Mouse (Mus musculus) ovary, adult 18-20 months (tissue): Measurements from ENCODE around the gene Fam241b.

ENCODE experiments used
- DNase-seq: peaks from one replicate; pipeline ENCODE4 v3.0.0; 2022; ENCODE audit warnings: low spot score, mixed read lengths

Fam241b gene

DNA sequence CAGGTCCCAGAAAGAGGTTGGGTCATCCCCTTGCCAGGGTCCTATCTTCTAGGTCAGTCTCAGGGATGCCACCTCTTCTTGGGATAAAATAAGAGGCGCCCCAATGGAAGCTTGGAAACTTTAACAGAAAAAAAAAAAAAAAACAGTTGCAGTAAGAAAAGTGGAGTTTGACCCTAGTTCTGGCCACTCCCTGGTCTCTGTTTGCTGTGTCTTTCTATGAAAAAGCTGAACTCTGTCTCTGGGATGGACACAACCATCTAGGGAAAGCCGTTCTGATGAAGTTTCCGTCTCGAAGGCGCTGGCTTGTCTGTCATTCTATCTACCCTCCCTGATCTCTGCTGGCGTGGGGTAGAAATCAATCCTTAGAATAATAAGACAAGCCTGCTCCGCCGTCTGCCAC lies 73.1 kb downstream of the Fam241b start:
- no peak for DNase-seq

DNA sequence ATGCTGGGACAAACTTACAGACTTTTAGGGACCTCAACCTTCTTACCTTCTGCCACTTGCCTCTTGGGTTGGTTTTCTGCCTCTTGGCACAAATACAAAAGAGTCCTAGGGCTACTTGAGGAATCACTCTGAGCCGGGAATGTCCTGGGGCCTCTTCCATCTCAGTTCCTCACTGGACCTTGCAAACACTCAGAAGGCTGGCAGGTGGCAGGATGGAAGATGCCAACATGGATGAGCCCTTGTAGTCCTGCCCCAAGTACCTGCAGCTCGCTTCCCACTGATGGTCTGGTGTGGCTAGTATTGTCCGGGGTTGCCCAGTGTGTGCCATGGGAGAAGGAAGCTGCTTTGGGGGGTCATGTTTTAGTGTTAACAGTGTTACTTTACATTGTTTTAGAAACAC lies 73.8 kb downstream of the Fam241b start:
- no peak for DNase-seq

DNA sequence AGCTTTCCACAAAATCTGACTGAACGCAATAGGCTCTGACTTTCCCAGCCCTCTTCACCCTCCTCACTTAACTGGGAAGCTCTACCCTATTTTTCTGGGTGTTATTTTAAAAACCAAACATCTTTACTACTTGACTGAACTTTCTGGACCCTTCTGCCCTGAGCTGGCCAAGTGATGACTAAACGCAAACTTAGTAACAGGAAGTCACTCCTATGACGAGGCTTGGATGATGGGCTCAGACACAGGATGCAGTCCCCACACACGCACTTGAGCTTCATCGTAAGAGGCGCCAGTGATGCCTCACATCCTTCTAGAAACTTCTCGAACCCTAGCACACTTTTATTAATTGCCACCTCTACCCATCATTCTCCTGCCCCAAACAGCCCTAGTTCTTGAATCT lies 74.3 kb downstream of the Fam241b start:
- DNase-seq = no peak

DNA sequence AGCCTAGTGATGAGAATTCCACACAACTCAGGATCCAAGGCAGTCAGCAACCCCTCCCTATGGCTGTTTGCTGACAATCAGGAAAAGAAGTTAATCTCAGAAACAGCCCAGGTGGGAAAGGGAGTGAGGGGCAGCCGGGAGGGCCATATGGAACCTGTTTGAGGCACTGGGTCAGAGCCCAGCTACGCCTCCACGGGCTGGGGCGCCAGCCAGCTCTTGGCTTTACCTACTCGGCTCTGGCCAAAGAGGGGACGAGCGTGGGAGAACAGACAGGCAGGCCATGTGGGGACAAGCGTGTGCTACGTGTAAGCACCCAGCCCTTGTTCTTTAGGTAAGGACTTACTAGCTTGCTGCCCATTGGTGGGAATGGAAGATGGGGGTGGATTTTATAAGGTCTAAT lies 75.2 kb downstream of the Fam241b start:
- no peak for DNase-seq

DNA sequence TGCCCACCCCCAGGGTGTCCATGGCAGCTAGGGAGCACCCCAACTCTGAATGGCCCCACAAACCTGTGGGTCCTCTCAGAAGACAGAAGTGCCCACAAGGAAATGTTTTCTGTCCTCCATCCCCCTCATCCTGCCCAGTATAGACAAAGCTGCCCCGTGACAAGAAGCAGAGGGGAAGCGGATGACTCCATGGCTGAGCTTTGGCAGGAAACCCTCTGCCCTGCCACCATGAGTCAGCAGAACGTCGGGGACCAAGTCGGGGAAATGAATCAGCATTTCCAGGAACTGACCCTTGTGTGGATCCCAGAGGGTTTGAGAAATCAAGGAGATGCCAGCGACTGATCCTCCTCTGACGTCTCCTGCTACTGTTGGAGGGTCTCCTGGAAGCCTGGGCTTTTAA lies 77.5 kb downstream of the Fam241b start:
- no peak for DNase-seq

DNA sequence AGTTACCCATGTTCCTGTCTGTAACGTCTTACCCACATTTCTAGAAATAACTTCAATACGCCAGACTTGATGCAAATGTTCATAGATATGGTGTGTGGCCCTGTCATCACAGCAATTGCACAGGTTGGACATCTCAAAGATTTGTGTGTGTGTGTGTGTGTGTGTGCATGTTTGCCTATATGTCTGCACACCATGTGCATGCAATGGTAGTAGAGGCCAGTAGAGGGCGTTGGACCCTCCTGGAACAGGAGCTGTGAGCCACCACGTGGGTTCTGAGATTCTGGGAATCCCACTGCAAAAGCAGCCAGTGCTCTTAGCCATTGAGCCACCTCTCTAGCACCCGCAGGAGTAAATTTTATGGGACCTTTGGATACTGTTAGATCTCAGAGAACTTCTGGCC lies 80.9 kb downstream of the Fam241b start:
- DNase-seq = no peak

DNA sequence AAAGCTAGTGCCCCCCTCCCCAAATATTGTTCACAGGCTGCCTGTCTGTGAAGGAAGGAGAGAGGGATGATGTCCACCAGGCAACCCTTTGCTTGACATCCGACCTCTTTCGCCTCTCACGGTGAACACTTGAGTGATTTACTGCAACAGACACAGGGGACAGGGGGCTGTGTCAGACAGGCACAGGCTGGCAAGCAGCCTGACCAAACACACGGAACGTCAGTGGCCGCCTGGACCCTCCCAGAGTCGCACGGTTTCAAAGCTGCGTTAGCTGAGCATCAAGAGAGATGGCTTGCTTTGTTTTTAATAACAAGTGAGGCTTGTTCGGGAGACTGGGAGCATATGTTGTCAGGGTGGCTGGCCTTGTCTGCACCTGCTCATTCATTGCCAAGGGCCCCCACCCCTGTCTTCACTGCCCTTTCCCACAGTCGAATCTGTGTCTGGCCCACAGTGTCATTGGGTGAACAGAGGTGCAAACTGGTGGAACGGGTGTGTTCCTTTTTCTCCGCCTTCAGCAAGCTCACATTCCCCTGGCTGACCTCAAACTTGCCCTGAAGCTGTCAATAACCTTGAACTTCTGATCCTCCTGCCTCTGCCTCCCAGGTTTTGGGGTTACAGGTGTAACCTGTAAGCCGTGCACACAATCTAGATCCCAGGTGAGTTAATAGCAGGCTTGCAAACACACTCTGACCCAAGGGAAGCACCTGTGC lies 82.6 kb downstream of the Fam241b start:
- no peak for DNase-seq

DNA sequence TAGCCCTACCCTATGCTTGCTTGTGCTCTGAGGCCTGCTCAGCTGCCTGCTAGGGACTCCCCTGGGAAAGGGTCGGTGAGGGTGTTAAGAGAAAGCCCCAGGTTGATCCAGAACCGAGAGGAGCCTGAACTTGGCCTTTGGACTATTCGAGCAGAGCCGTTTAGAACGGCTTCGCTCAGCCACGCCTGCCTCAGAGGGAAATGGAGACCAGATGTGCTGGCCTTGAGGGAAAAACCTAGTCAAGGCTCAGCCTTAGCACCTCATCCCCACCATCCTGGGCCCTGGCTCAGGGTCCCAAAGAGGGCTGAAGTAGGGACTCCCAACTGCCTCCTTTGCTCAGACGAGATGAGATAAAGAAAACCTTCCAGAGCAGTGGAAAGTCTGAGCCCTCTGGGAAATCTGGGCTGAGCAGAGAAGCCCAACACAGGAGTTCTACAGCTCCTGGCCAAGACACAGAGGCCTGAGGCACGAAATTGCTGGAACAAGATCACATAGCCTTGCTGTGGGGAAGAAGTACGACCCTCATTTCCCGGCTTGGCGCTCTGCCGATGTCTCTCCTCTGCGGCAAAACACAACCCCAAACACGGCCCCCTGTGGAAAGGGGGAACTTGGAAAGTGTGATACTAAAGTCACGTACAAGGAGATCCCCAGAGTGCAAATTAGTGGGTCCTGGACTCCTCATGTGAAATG lies 83.4 kb downstream of the Fam241b start:
- DNase-seq = no peak

DNA sequence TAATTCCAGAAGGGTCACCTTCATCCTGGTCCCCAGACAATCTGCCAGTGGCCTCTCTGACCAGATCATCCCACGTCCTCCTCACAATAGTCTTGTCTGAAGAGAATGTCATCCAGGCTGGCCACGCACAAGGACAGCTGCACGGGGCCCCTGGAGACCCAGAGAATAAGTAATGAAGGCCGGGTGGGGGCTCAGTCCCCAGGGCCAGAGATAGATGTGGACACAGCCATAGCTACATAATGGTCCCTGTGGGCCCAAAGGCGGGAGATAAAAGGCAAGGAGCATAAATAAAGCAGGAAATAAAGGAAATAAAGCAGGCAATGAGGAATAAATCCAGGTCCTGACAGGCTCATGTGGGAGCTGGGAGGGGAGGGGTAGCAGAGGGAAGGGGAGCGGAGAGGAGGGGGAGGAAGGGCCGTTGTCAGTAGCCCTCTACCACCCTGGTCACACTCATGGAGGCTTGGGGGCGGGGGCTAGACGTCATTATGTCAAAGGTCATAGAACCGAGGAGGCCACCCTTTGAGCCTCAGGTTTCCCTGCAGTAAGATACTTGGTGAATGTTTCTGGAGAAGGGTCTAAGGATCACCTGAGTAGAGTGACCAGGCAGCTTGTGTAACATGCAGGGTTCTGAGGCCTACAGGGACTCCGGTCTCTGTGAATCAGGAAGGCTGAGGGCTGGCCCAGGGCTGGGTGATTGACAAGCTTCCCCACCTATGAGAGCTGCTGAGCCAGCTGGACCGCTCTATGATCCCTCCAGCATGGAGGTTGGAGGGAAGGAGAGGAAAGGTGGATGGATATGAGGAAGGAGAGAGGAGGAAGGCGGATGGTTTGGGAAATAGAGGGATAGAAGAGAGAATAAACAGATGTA lies 85.0 kb downstream of the Fam241b start:
- DNase-seq = no peak
